Mouse (Mus musculus): Measurements from ENCODE around the gene Ankrd23. TPM values are rescaled to one million over a fixed set of nuclear protein-coding genes. Genes with fewer than 3 reads are reported as not detected.

Ankrd23 gene
- polyA plus RNA-seq, 1 experiment: 5.6 TPM

GRCm38 (mm10) chr1:36566425-36566824 is 29.7 kb upstream of the Ankrd23 start:
- Histone ChIP-seq H3K4me1 (peaks cover 61% of the 10 kb centered on the region), H3K4me3 (replicated peaks) (no peak overlapping the region), H3K36me3 (replicated peaks; ENCODE audit: low read length) (no peaks in the 10 kb centered on the region), H3K27me3 (replicated peaks) (peaks cover 96% of the 10 kb centered on the region), H3K9me3 (no peaks in the 10 kb centered on the region)
- no peak for TF ChIP-seq FLI1 (IDR thresholded peaks at IDR 0.05; ENCODE audit: low read length)
- TF ChIP-seq GATA1 (IDR thresholded peaks at IDR 0.05; ENCODE audit: borderline replicate concordance, low read length): no peak

- Histone ChIP-seq H3K9me3 (no peaks in the 10 kb centered on the region), H3K4me1 (peaks cover 59% of the 10 kb centered on the region), H3K4me3 (replicated peaks) (no peak overlapping the region), H3K36me3 (replicated peaks; ENCODE audit: low read length) (no peaks in the 10 kb centered on the region), H3K27me3 (replicated peaks) (peaks cover 96% of the 10 kb centered on the region)
- TF ChIP-seq GATA1 (IDR thresholded peaks at IDR 0.05; ENCODE audit: borderline replicate concordance, low read length) (no peak), FLI1 (IDR thresholded peaks at IDR 0.05; ENCODE audit: low read length) (no peak)
Observed at GRCm38 (mm10) chr1:36564101-36564500, 27.4 kb upstream of the Ankrd23 start.

GRCm38 (mm10) chr1:36563632-36564031 is 26.9 kb upstream of the Ankrd23 start:
- H3K36me3 ChIP-seq (replicated peaks; ENCODE audit: low read length): no peaks in the 10 kb centered on the region
- TF ChIP-seq FLI1 (IDR thresholded peaks at IDR 0.05; ENCODE audit: low read length) (no peak), GATA1 (IDR thresholded peaks at IDR 0.05; ENCODE audit: borderline replicate concordance, low read length) (no peak)
- H3K9me3 ChIP-seq: no peaks in the 10 kb centered on the region
- no peak overlapping the region for H3K4me3 ChIP-seq (replicated peaks)
- H3K27me3 ChIP-seq (replicated peaks): peaks cover 97% of the 10 kb centered on the region
- peaks cover 59% of the 10 kb centered on the region for H3K4me1 ChIP-seq

GRCm38 (mm10) chr1:36563197-36563596 is 26.5 kb upstream of the Ankrd23 start:
- H3K27me3 ChIP-seq (replicated peaks): peaks cover 97% of the 10 kb centered on the region
- peaks cover 64% of the 10 kb centered on the region for H3K4me1 ChIP-seq
- H3K9me3 ChIP-seq: no peaks in the 10 kb centered on the region
- no peaks in the 10 kb centered on the region for H3K36me3 ChIP-seq (replicated peaks; ENCODE audit: low read length)
- TF ChIP-seq GATA1 (IDR thresholded peaks at IDR 0.05; ENCODE audit: borderline replicate concordance, low read length) (no peak), FLI1 (IDR thresholded peaks at IDR 0.05; ENCODE audit: low read length) (no peak)
- no peak overlapping the region for H3K4me3 ChIP-seq (replicated peaks)

GRCm38 (mm10) chr1:36562388-36562787 is 25.7 kb upstream of the Ankrd23 start:
- no peak for TF ChIP-seq FLI1 (IDR thresholded peaks at IDR 0.05; ENCODE audit: low read length)
- no peaks in the 10 kb centered on the region for H3K36me3 ChIP-seq (replicated peaks; ENCODE audit: low read length)
- no peaks in the 10 kb centered on the region for H3K9me3 ChIP-seq
- H3K27me3 ChIP-seq (replicated peaks): peaks cover 99% of the 10 kb centered on the region
- H3K4me3 ChIP-seq (replicated peaks): no peak overlapping the region
- H3K4me1 ChIP-seq: peaks cover 72% of the 10 kb centered on the region

GRCm38 (mm10) chr1:36560903-36561302 is 24.2 kb upstream of the Ankrd23 start:
- Histone ChIP-seq H3K36me3 (replicated peaks; ENCODE audit: low read length) (no peaks in the 10 kb centered on the region), H3K4me3 (replicated peaks) (no peak overlapping the region), H3K4me1 (peaks cover 81% of the 10 kb centered on the region), H3K9me3 (no peaks in the 10 kb centered on the region), H3K27me3 (replicated peaks) (peaks cover 99% of the 10 kb centered on the region)
- TF ChIP-seq FLI1 (IDR thresholded peaks at IDR 0.05; ENCODE audit: low read length) (no peak), GATA1 (IDR thresholded peaks at IDR 0.05; ENCODE audit: borderline replicate concordance, low read length) (no peak)

GRCm38 (mm10) chr1:36559888-36560287 is 23.2 kb upstream of the Ankrd23 start:
- TF ChIP-seq GATA1 (IDR thresholded peaks at IDR 0.05; ENCODE audit: borderline replicate concordance, low read length) (no peak), FLI1 (IDR thresholded peaks at IDR 0.05; ENCODE audit: low read length) (no peak)
- Histone ChIP-seq H3K4me3 (replicated peaks) (no peak overlapping the region), H3K4me1 (peaks cover 91% of the 10 kb centered on the region), H3K9me3 (no peaks in the 10 kb centered on the region), H3K36me3 (replicated peaks; ENCODE audit: low read length) (no peaks in the 10 kb centered on the region), H3K27me3 (replicated peaks) (peaks cover 99% of the 10 kb centered on the region)

GRCm38 (mm10) chr1:36559256-36559655 is 22.6 kb upstream of the Ankrd23 start:
- Histone ChIP-seq H3K27me3 (replicated peaks) (peaks cover 99% of the 10 kb centered on the region), H3K4me1 (peaks cover 90% of the 10 kb centered on the region), H3K4me3 (replicated peaks) (no peak overlapping the region), H3K9me3 (no peaks in the 10 kb centered on the region), H3K36me3 (replicated peaks; ENCODE audit: low read length) (no peaks in the 10 kb centered on the region)
- TF ChIP-seq GATA1 (IDR thresholded peaks at IDR 0.05; ENCODE audit: borderline replicate concordance, low read length) (no peak), FLI1 (IDR thresholded peaks at IDR 0.05; ENCODE audit: low read length) (no peak)

- Histone ChIP-seq H3K4me3 (replicated peaks) (peak within 1 kb of the TSS; percentile 94), H3K36me3 (replicated peaks; ENCODE audit: low read length) (peaks cover 2% of the 10 kb centered on the region), H3K9me3 (no peaks in the 10 kb centered on the region), H3K4me1 (peaks cover 83% of the 10 kb centered on the region), H3K27me3 (replicated peaks) (peaks cover 99% of the 10 kb centered on the region)
- no peak for TF ChIP-seq GATA1 (IDR thresholded peaks at IDR 0.05; ENCODE audit: borderline replicate concordance, low read length)
- TF ChIP-seq FLI1 (IDR thresholded peaks at IDR 0.05; ENCODE audit: low read length): no peak
Observed at GRCm38 (mm10) chr1:36558031-36558993, 21.6 kb upstream of the Ankrd23 start, which contains the start of gene Sema4c. Sema4c (minus strand) TSS chr1:36558349.

GRCm38 (mm10) chr1:36557457-36558011 is 20.9 kb upstream of the Ankrd23 start:
- peaks cover 99% of the 10 kb centered on the region for H3K27me3 ChIP-seq (replicated peaks)
- no peaks in the 10 kb centered on the region for H3K9me3 ChIP-seq
- peaks cover 10% of the 10 kb centered on the region for H3K36me3 ChIP-seq (replicated peaks; ENCODE audit: low read length)
- H3K4me1 ChIP-seq: peaks cover 77% of the 10 kb centered on the region
- TF ChIP-seq FLI1 (IDR thresholded peaks at IDR 0.05; ENCODE audit: low read length): no peak
- TF ChIP-seq GATA1 (IDR thresholded peaks at IDR 0.05; ENCODE audit: borderline replicate concordance, low read length): no peak
- H3K4me3 ChIP-seq (replicated peaks): peak overlapping the region; percentile 94
